Mouse (Mus musculus) c-Kit-positive CD71-positive TER-119-negative erythroid progenitor cells, embryonic 14.5 days (primary cell): ENCODE data around the gene Hand2.

Source experiments
- DNase-seq: peaks from one replicate; pipeline ENCODE4 v3.0.0-alpha.2; 2013; ENCODE audit warnings: low read depth

Gene Hand2

DNA sequence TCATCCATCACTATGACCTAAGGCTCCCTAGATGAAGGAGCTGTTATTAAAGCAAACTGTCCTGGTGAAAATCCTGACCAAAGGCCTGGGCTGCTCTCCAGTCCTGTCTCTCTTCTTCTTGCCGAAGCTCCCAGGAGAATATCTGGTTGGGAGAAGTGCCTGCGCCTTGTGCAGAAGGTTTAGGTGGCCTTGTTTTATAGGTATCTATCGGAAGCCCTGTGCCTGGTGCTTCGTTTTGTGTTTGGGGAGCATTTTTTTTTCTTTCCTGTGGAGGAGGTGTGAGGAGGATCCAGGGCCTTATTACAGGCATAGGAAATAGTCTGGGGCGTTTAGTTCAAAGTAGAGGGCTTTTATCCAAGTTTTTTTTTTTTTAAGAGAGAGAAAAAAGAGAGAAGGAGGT, 3.9 kb downstream of the Hand2 start:
- DNase-seq, result no peak

DNA sequence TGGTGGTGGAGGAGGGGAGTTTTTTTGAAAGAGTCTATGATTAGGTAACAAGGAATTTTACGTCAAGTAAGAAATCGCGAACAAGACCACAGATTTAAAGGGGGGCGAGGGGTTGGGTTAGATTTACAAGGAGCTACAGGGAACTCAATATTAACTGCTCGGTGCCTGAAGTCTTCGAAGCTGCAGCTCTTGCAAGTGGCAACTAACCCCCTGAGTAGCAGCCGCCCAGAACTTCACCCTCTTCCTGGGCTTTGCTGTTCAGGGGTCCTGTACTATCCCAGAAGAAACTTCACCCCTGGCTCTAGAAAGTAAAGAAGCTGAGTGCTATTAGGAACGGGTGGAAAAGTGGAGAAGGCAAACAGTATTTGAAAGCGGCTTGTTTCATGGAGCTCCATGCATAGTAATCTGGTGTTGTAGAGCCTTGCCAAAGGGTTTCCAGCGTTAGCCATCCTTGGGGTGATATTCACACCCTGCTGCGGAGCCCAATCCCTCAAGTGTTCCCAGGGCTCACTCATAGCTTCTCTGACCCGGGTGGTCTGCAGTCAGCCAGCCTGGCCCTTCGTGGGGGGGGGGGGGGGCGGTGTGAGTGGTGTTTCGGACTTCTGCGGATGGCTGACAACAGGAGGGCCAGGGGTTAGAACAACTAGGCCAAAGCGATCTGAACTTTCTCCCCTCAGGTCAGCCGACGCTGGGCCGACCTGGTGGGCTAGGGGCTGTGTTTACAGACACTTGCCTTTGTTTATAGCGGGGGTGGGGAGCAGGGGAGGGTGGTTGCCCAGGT, 4.5 kb downstream of the Hand2 start:
- DNase-seq, result no peak

DNA sequence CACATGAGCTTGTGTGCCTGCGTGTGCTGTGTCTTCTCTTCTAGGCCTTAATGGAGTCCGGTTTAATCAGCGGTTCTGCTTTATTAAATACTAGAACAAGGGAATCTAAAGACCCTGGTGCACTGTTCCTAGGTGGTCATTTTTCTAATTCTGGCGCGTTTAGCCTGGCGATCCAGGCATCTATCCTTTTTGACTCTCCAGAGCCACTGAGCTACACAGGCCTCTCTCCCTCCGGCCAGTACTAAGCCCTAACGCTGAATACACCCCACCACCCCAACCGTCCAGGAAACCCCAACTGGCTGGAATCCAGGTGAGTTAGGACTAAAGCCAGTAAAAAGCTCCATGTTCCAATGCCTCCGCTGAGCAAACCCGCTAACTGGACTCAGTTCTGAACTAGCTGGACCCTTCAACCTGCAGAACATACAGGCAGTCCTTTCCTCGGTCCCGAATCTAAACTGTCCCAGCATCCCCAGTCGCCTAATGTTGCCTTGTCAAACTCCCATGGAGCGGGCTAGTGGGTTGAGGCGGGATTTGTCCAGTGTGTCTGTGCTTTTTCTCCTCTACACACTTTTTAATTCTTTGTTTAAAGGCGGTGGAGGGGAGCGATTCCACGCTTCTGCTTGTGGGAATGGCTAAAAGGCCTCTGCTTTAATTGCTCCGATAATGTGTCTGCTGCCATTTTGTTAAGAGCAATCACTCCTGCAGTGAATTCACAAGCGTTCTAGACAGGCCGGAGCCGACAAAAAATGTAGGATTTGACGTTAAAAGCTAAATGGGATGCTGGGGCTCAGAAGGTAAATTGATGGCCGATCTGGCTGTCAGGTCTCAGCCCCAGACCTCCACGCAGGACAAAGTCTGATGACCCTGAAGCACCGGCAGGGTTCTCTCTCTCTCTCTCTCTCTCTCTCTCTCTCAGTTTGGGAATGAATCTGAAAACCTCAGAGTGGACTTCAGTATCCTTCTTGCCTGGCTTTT, 5.6 kb downstream of the Hand2 start:
- no peak for DNase-seq

DNA sequence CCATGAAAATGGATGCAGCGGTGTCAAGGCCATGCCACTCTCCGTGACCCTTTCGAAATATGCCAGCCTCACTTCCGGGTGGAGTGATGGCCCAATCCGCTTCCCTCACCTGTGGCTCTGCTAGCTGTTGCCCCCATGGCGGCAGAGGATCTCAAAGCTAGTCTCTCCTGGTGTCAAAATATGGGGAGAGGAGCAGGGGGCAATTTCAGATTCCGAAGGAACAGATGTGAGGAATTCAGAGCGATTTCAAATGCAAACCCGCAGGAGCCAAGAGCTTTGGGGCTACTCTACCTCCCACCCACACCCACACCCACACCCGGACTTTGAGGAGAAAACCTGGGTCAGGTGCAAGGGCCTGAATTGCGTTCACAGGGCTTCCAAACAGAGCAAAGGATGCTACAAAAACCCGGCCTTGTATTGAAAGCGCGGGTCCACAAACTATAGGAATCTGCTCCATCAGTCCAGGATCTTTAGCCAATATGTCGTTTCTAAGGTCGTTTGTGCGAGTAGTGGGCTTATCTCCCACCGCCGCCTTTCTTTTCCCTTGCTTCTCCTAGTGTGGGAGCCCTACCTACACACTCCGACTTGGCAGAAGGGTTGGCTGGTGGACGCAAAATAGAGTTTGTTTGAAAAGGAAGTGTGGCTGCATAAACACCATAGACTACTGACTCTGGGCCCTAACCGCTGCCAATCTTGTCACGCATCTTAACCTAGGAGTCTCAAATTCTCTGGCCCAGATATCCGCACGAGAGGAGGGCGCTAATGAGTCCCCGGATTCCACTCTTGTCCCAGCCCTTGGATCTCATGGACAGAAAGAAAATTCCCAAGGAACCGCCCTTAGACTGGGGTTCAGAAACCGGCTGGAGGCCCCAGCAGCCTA, 6.7 kb downstream of the Hand2 start:
- no peak for DNase-seq

DNA sequence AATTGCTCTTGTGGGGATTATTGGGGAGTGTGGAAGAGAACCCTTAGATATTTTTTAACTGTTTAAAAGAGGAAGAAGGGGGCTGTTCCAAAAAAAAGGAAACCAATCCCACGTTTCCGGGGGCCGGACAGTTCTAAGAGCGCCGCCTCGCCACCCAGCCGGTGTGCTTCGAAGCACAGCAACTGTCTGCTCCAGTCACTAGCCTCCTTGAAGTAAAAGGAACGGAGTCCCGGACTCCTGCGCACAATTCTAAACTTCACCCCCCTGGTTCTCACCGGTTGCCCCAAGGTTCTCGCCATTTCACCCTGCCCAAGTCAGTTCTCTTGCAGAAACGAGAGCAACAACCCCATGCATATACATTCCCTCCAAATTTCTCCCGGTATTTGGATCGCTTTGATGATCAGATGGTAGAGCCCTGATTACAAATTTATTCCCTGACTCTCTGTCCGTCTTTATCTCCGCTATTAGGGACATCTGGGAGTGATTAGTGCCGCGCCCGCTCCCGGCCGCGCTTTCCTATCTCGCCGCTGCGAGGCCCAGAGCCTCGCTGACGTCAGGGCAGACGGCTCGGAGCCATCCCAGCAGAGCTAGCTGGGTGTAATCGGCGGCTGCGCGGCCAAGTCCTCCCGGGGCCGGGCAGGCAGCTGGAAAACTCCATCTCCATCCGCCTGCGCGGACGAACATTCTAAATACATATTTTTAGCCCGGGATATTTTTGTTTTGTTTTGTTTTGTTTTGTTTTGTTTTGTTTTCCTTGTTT, 7.6 kb downstream of the Hand2 start:
- no peak for DNase-seq

DNA sequence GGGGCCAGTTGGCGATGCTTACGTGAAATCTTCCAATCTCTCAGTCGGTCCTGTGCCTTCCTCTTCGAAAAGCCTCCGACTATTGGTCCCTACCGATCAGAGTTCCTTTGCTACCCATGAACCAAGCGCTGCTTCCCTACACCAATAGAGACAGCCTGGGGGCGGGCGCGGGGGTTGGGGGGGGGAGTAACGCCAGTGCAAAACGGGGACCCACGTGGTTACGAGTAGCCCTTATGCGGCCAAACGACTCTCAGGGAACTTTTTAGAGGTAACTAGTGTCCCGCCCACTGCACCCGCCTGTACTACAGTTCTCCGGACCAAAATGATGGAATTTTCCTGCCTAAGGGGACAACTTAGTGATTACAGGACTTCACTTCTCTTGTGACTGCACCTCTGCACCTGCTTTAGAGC, 8.2 kb downstream of the Hand2 start:
- DNase-seq, result no peak

DNA sequence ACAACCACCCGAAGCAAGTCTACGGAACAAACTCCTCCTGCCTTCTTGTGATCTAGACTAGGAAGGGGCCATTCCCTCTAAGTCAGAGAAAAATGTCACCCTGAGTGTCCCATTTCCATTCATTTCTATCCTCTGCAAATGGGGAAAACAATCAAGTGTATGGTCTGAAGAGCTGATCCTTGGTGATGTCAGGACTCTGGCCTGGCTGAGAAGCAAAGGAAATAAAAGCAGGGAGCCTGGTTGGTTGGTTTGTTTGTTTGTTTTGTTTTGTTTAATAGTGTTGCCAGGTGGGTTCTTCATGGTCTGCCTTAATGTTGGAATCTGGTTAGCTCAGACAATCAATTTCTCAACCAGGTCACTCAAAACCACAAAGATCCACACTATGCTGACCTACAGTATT, 9.3 kb downstream of the Hand2 start:
- DNase-seq, result no peak

DNA sequence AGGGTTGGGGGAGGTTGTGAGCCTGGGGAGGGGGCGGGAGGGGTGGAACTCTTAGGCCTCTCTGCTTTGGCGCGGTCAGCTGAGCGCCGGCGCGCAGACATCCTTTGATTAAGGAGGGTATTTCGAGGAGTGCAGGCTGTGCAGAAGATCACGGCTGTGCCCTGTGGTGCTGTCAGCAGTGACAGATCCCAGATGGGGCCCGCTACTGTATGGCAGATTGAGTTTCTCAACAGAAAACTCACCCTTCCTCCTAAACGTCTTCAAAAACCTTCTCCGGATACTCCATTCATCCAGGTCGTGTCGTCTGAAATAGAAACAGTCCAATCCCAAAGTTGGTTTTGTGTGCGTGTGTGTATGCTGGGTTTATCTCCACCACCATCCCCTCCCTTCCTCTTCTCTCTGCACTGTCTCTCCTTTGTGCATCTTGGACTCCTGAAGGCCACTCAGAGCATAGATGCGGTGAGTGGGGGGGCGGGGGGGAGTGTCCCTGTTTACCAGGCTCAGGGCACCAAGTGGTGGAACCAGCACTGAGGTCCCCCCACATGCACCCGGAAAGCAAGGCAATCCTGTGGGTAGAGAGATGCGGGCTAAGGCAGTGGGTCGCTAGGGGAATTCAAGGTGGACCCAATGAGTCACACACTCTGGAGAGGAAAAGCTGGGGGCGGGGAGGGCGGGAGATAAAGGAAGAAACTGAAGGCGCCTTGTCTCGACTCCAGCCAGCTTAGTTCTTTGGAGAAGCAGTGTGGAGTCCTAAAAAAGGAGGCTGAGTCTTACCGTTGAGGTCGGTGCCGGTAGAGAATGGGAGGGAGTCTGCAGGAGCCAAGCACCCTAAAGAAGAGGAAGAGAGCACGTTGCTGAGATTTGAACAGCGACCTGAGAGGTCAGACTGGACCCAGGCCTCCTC, 11.2 kb downstream of the Hand2 start:
- DNase-seq, result no peak

DNA sequence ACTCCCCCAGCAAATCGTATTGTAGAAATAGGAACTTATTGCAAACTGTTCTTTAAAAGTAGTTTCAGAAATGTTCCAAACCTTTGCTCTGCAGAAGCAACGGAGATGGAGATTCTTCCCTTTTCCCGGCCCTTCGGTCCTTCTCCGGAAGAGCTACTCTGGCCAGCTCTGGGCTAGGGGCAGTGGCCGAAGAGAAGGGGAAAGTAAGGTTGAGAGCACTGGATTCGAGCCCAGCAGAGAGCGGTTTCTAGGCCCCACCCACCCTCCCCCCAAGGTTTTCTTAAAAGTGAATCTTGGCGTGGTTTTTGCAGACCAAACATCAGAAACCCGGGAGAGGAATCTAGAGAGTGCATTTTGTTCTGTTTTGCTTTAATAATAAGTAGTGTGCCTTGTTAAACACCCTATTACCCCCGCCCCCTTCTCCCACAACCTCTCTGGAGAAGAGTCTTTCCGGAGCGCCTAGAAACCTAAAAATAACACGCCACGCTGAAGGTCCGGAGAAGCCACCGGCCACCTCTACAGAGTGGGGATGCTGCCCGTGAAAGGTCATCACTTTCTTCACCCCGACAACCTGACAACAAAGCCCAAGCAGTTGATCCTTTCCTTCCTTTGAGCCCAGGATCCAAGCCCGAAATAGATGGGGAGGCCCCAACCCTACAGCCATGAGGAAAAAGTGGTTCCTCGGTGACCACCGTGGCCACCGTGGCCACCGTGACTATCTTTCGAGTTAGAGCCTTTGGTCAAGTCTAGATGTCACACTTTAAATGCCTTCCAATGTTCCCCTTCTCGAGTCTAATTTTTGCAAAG, 12.1 kb downstream of the Hand2 start:
- no peak for DNase-seq

DNA sequence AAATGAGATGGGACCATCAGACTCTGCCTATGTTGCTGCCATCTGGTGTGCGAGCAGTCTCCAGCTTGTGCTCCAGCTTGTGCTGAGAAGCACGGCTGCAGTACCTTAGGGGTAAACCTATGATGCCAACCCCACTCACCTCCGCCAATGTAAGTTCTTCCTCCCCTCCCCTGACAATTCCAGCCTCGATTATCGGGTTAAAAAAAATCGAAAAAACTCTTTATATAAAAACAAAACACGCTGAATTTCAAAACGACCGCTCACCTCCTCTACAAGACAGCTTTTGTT, 12.6 kb downstream of the Hand2 start:
- no peak for DNase-seq

DNA sequence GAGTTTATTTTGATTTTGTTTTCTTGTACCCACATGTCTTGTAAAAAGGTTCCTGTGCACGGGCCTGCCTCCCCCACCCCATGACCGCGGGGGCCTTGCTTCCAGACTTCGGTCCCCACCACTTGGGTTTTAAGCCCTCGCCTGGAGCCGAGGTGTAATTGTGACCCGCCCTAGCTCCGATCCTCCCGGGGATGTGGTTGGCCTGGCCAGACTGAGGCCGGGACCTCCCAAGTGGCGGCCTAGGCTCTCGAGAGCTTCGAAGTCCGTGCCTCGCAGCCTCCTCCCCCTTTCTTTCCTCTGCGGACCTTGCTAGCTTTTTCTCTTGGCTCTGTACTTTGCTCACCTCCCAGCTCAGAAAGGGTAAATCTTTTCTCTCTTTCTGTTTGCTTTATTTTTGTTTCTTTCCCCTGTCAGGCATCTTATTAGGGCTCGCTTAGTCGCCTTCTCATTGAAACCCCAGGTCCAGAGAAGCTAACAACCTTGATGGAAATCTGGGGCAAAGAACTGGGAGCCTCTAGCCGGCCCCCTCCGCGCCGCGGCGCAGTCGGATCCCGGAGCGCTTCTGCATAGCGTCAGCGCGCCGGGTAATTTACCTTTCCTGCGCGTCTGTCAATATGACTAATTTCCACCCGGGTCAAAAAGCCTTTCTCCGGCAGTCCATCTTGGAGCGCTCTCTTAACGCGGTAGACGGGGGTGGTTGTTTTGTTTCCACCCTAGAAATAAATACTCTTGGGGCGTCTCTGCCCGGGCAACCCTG, 13.2 kb downstream of the Hand2 start:
- DNase-seq, result no peak

DNA sequence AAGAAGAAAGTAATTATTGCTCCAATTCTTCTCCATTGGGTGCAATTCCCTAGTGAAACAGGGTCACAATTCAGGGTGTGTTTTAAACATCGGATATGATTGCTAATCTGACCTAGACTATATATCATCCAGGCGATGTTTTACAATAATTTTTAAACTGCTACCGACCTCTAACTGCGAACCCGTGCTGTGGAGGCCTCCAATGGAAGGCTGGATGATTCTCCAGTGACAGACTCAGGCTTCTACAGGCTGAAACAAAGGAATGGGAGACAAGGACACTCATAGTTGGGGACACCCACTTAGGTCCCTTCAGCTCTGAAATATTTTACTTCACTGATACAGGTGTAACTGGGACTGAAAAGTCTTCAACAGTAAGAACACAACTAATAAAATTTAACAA, 13.9 kb downstream of the Hand2 start:
- DNase-seq, result no peak

DNA sequence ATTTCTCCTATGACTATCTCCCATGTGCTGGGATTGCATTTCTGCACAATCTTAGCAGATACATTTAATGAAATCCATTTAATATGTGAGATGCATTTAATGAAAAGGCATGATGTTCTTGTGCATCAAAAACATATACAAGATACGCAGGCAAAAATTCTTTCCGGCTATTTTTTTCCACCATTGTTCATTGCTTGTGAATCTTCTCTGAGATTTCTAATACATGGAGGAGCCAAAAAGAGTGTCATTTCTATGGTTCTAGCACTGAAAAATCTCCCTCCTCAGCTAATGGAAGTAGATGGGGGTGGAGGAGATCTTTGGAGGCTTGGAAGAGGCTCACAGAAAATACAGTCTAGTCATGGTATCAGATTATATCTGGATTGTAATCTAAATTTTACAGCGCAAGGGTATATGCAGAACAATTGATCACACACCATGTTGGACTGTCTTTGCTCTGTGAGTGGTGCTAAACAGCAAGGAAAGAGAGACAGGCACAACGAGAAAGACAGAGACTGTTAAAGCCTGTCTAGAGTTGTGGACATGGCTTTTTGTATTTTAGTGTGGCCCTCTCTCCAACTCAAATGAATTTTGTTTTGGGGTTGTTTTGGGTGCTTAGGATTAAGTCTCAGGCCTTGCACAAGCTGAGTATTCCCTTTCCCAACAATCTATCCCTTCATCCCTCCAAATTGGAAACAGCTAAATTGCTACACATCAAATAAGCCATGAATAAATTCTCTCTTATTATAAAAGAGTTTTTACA, 16.7 kb downstream of the Hand2 start:
- no peak for DNase-seq

DNA sequence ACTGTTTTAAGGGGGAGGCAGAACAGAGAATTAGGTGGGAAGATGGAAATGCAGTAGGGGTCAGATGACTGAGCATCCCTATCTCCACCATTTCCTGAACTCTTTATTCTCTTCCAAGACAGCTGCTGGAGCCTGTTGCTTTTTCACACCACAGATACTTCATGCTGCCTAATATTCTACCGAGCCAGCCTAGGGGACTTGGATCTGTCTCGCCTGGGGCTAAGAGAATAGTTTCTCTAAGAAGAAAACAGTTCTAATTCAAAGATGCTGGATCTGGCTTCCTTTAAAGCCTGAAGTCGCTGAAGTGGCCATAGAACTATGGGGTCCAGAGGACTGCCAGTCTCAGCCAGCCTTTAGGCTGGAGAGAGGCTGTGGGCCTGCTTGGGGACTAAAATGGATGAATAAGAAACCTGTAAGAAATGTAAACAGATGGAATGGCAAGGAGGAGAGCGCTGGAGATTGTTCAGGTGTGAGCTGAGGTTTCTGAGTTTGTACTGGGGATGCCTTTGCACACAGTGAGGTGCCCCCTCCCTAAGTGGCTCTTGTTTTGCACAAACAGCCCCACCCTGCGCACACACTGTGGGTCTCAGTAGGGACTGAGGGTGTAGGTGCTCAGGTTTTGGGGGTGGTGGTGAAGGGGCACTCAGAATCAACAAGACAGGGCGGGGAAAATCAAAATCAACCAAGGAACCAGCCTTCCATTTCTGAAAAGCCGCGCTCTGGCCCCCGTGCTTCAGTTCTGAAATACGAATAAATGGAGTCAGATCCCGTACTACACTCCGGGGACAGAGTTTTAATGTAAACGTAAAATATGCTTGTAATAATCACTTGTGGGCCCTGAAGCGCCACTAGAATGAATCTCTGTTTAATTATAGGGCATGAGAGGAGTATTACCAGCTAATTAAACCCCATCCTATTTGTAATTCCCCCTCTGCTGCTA, 19.2 kb downstream of the Hand2 start:
- DNase-seq, result no peak

DNA sequence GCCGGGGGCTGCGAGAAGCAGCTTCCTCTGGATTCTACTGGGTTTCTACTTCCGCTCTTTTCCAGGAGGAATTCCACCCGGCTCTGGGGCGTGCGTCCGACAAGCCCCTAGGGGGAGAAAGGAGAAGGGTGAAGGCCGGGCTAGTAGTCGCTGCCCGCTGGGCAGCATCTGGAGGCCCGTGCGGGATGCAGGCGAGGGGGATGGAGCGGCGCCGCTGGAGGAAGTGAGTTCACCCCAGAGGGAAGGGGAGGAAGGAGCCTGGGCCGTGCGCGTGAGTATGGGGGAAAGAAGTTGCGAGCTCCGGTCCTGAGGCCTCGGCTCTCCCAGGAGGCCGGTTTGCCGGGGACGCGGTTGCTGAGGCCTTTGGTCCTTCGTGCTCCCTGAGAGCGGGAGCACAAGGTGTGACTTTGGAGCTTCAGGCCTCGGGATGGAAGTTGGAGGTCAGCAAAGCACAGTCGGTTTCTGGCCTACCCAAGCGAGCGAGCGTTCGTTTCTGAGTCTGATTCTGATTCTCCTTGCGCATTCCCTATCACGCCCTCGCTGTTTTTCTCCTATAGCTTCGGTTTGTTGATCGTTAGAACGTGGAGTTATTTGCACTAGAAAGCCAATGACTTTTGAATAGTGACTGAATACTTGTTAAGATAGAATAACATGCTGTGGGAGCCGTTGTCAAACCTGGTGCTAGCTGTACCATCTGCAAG, 20.2 kb downstream of the Hand2 start:
- no peak for DNase-seq

DNA sequence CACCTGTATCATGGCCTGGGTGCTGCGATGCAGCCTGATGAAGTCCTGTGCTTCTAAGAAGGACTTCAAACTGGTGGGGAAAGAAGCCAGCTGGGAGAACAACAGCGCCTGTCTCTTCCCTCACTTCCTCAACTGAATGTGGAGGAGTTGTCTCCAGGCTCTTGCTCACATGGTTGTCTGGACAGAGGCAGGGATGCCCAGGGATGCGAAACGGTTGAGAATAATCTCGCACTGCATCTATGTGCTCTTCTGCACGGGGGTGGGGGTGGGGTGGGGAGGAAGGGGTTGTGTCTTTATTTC, 20.7 kb downstream of the Hand2 start:
- DNase-seq, result no peak
